Mouse (Mus musculus): ENCODE measurements around the gene Slc26a1.
A peak's percentile ranks its signal among the peaks of the same experiment; 100 is the strongest.

GRCm38 (mm10) chr5:108651823-108652222, 23.5 kb downstream of the Slc26a1 start:
- TF ChIP-seq CTCF (IDR thresholded peaks at IDR 0.05; ENCODE audit: low read depth) (peak; percentile 84), EP300 (optimal IDR thresholded peaks at IDR 0.05) (no peak)

Data from stomach, postnatal 0 days (tissue).